Mouse (Mus musculus): Measurements from ENCODE around the gene Vmn1r188. TPM values are rescaled to one million over a fixed set of nuclear protein-coding genes. Genes with fewer than 3 reads are reported as not detected.
"Not testable (repeated sequence)": the region's sequence is repeated elsewhere in the genome, so short reads cannot be mapped to it uniquely, and the experiment has no call there.

The Vmn1r188 gene
- total RNA-seq, 2 experiments from 2014 or later = not detected

DNA sequence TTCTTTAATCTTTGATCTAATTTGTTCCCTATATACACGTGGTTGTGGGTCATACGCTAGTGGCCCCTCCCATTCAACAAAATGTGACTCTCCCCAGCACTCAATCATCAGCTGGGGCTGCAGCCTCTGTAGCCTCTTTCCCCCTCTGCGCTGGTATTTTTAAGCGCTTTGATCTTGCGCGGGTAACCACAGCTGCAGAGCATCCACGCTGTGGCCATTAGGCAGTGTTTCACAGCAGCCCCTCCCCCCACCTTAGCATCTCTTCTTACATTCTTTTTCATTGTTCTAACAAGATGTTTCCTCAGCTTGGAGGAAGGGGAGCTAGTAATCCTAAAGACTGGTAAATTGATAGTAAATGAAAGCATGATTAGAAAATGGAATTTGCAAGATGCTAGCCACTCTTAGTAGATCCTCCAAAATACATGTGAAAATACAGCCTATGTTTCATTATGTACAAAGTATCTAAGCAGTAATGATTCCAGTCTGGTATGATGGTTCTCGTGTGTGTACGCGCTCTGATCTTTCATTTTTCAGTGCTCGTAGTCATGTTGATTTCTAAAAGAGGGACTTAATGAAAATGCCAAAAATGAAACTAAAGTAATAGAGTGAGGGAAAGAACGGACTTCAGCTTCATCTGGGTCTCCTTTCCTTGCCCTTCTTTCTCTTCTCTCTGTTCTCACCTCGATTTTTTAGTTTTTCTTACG, 34.4 kb upstream of the Vmn1r188 start:
- ATAC-seq (ENCODE audit: poor library complexity, severe bottlenecking) = peak; percentile 41

DNA sequence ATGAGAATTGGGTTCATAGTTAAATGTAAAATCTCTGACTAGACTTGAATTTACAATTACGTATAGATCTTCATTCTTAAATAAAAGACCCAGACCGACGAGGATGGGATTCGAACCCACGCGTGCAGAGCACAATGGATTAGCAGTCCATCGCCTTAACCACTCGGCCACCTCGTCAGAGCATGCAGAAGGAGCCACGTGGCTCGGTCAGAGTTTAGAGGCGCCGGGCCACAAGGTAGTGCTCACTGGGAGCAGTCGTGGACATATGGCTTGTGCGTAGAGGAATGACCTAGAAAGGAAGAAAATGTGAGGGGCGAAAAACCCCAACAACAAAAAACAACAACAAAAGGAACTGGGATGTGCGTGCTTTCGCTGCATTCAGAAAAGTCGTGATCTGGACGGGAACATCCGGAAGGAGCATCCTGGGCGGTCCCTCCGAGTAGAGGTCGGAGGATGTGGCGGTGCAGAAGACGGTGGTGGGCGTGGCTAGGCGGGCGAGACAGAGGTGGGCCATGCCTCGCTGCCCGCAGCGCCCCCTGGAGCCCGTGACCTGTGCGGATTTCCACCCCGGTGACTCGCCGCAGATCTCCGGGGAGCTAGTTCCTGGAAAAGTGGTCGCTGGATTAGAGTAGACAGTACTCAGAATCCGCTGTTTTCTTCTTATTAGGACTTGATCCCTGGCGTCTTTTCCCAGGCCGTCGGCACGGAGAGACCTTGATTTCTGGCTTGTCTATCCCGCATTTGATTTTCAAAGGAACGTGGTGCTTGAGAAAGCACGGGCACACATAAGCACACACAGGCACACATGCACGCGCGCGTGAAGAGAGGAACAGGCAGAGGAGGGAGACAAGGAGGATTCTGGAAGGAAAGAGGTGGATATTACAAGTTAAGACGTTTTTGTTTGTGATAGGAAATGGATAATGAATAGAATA, 33.4 kb upstream of the Vmn1r188 start:
- ATAC-seq (ENCODE audit: poor library complexity, severe bottlenecking) = peak; percentile 95

DNA sequence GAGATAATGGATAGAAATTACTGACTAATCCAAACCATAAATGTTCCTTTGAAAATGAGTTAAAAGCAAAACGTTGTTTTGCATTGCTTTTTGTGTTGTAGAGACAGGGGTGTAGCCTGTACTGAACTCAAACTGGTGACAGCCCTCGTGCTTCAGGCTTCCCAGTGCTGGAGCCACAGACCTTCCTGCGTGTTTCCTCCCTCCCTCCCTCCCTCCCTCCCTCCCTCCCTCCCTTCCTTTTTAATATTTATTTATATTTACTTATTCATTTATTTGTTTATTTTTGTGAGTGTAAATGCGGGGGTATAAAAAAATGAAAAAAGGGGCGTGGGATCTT, 32.7 kb upstream of the Vmn1r188 start:
- ATAC-seq (ENCODE audit: poor library complexity, severe bottlenecking) = no peak

DNA sequence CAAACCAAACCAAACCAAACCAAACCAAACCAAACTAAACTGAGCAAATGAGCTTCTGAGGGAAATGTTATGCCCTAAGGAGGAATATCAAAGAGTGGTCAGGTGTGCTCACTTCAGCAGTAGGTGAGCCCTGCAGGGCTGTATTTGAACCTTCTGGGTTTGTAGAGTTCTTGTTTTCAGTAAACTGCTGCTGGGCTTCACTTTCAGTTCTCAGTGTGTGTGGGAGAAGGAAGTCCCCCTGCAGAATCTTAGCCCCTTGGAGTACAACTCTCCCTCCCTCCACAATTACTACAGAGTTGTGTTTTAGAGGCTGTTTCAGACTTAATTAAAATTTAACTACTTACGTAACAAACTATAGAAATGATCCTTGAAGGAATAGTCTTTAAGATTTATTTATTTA, 30.5 kb upstream of the Vmn1r188 start:
- ATAC-seq (ENCODE audit: poor library complexity, severe bottlenecking) = no peak

DNA sequence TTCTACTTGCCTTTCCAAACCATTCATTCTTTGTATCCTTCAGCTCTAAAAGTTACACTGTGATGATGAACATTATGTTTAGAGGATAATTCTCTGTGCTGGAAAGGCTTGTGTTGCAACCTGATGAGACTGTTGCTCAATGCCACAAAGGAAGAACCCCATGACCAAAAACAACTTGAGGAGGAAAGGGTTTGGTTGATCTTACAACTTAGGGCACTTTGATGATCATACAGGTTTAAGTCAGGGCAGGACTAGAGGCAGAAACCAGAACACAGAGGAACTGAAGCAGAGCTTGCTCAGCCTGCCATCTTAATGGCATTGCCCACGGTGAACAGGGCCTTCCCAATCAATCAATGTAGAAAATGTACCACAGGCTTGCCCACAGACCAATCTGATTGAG, 22.8 kb upstream of the Vmn1r188 start:
- ATAC-seq (ENCODE audit: poor library complexity, severe bottlenecking) = 0 out of 2 replicates have a peak, but pooled peaks have one; percentile 35

DNA sequence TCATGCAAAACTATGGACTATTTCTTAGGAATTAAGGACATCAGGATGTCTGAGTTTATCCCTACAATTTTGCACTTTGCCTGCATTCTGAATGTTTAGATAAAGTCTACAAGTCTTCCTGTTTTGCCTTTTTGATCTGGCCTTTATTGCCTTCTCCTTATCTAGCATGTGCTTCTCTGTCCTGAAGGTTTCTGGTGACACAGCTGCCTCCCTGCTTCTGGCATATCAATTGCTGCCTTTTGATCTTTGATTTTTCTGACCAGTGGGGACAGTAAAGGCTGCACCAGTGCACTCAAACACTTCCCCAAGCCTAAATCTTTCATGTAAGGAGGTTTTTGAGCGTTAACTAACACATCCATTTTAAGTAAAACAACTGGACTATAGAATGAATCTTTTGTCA, 20.8 kb upstream of the Vmn1r188 start:
- no peak for ATAC-seq (ENCODE audit: poor library complexity, severe bottlenecking)

DNA sequence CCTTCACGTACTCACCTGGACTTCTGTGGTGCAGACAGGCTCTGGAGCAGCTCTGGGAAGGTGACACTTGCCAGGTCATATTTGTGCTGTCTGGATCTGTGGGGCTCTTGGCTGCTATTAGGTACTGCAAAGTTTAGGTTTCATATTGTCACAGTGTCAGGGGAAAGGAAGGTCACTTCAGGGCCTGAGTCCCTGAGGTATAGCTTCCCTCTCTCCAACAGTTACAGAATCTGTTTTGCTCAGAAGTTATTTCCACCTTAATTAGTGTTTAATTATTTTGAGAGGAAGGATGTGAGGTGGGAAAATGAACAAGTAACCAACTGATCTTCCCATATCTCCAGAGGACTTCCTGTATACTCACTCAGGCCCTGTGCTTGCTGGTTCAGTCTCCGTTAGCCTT, 21.5 kb downstream of the Vmn1r188 start, which contains the start of gene Vmn1r189:
TSS of gene Vmn1r189 (minus strand) at position 101 of the 400 bp plus-strand sequence.
- not testable (repeated sequence) for ATAC-seq (ENCODE audit: poor library complexity, severe bottlenecking)

DNA sequence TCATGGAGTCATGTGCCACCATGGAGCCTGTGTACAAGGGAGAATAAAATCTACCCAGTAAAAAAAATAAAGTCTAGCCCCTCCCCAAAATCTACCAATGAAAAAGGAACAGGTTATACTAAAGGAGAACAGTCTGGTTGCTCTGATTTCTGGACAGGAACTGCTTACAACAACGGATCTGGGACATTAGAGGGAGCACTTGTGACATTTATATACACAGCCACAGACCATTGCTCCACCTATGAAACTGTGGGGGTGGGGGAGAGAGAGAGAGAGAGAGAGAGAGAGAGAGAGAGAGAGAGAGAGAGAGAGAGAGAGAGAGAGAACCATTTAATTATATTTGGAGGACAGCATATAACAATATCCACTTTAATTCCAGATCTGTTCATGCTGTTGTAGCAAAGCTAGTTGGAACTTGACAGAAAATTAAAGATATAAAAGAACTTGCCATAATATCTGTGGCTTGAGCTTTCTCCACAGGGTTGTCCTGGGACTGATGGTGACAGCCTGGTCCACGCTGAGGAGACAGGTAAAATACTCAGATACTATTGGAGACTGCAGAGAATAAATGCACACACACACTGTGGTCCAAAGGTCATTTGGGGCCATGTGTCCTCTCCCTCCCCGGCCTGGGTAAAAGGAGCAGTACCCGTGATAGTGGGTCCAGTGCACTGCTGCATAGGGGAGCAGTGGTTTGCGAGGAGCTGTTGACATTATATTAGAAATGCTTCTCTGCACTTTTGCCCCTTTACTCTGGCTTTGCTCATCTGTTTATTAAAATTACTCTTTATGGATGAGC, 52.5 kb downstream of the Vmn1r188 start:
- not testable (repeated sequence) for ATAC-seq (ENCODE audit: poor library complexity, severe bottlenecking)

Other genes with a start within 250 kb of the Vmn1r188 start
- gene Zfp184, start 139.3 kb upstream of the Vmn1r188 start, total RNA-seq (2015) = 0.23 and 0.36 TPM in 2 replicates
- gene Zfp184, start 139.3 kb upstream of the Vmn1r188 start, total RNA-seq (2017) = 0.65 TPM in 1 of 2 replicates, not detected in the other
- gene Pom121l2, start 103.2 kb upstream of the Vmn1r188 start, total RNA-seq (2015) = not detected in 2 replicates
- not detected in 2 replicates for gene Pom121l2, start 103.2 kb upstream of the Vmn1r188 start, total RNA-seq (2017)
- gene Prss16, start 74.7 kb upstream of the Vmn1r188 start, total RNA-seq (2015) = 3.7 and 4.3 TPM in 2 replicates
- gene Prss16, start 74.7 kb upstream of the Vmn1r188 start, total RNA-seq (2017) = 2.8 and 5.2 TPM in 2 replicates
- gene Hist1h2ah, start 48.9 kb upstream of the Vmn1r188 start, total RNA-seq (2015) = 0.91 and 1.1 TPM in 2 replicates
- gene Hist1h2ah, start 48.9 kb upstream of the Vmn1r188 start, total RNA-seq (2017) = 48.2 and 145 TPM in 2 replicates
- 78.9 and 108 TPM in 2 replicates for gene Hist1h2bk, start 48.6 kb upstream of the Vmn1r188 start, total RNA-seq (2015)
- 1,539 and 1,747 TPM in 2 replicates for gene Hist1h2bk, start 48.6 kb upstream of the Vmn1r188 start, total RNA-seq (2017)
- gene Hist1h4i, start 43.1 kb upstream of the Vmn1r188 start, total RNA-seq (2015) = 34.9 and 43.5 TPM in 2 replicates
- gene Hist1h4i, start 43.1 kb upstream of the Vmn1r188 start, total RNA-seq (2017) = 115 and 127 TPM in 2 replicates
- 43.5 and 58.5 TPM in 2 replicates for gene Hist1h2ag, start 41.5 kb upstream of the Vmn1r188 start, total RNA-seq (2015)
- 942 and 986 TPM in 2 replicates for gene Hist1h2ag, start 41.5 kb upstream of the Vmn1r188 start, total RNA-seq (2017)
- gene Hist1h2bj, start 41.2 kb upstream of the Vmn1r188 start, total RNA-seq (2015) = 57.4 and 58.7 TPM in 2 replicates
- gene Hist1h2bj, start 41.2 kb upstream of the Vmn1r188 start, total RNA-seq (2017) = 645 and 753 TPM in 2 replicates
- gene Vmn1r189, start 21.4 kb downstream of the Vmn1r188 start, total RNA-seq (2015) = not detected in 2 replicates
- gene Vmn1r189, start 21.4 kb downstream of the Vmn1r188 start, total RNA-seq (2017) = not detected in 2 replicates
- gene Vmn1r191, start 99.5 kb downstream of the Vmn1r188 start, total RNA-seq (2015) = not detected in 2 replicates
- gene Vmn1r191, start 99.5 kb downstream of the Vmn1r188 start, total RNA-seq (2017) = not detected in 2 replicates
- not detected in 2 replicates for gene Vmn1r192, start 106.7 kb downstream of the Vmn1r188 start, total RNA-seq (2015)
- 0.04 TPM in 1 of 2 replicates, not detected in the other for gene Vmn1r192, start 106.7 kb downstream of the Vmn1r188 start, total RNA-seq (2017)
- not detected in 2 replicates for gene Vmn1r193, start 138.7 kb downstream of the Vmn1r188 start, total RNA-seq (2015)
- not detected in 2 replicates for gene Vmn1r193, start 138.7 kb downstream of the Vmn1r188 start, total RNA-seq (2017)
- gene Vmn1r194, start 159.8 kb downstream of the Vmn1r188 start, total RNA-seq (2015) = not detected in 2 replicates
- not detected in 2 replicates for gene Vmn1r194, start 159.8 kb downstream of the Vmn1r188 start, total RNA-seq (2017)
- gene Vmn1r195, start 186.1 kb downstream of the Vmn1r188 start, total RNA-seq (2015) = not detected in 2 replicates
- gene Vmn1r195, start 186.1 kb downstream of the Vmn1r188 start, total RNA-seq (2017) = not detected in 2 replicates
- not detected in 2 replicates for gene Vmn1r196, start 205.5 kb downstream of the Vmn1r188 start, total RNA-seq (2015)
- not detected in 2 replicates for gene Vmn1r196, start 205.5 kb downstream of the Vmn1r188 start, total RNA-seq (2017)
- not detected in 2 replicates for gene Vmn1r197, start 240.1 kb downstream of the Vmn1r188 start, total RNA-seq (2015)
- not detected in 2 replicates for gene Vmn1r197, start 240.1 kb downstream of the Vmn1r188 start, total RNA-seq (2017)